Mouse (Mus musculus): ENCODE results near the gene Gabra6. TPM values are rescaled to one million over a fixed set of nuclear protein-coding genes. Genes with fewer than 3 reads are reported as not detected.

Gene Gabra6
- total and polyA plus RNA-seq, 3 experiments, result not detected

GRCm38 (mm10) chr11:42258978-42259377 is 61.9 kb downstream of the Gabra6 start:
- no peak for DNase-seq (ENCODE audit: low spot score)
- Histone ChIP-seq H3K27me3 (ENCODE audit: insufficient read depth, low read length) (no peaks in the 10 kb centered on the region), H3K4me1 (ENCODE audit: insufficient read depth, low read depth, low read length) (no peaks in the 10 kb centered on the region), H3K9me3 (replicated peaks) (no peaks in the 10 kb centered on the region), H3K4me3 (ENCODE audit: low read depth, low read length) (no peak overlapping the region), H3K36me3 (replicated peaks) (no peaks in the 10 kb centered on the region)
- ATAC-seq (ENCODE audit: extremely low read depth, insufficient number of reproducible peaks, low FRiP score, poor library complexity, severe bottlenecking), result no peak
- TF ChIP-seq TAL1 (conservative IDR thresholded peaks at IDR 0.05; ENCODE audit: low read depth, low read length) (no peak), POLR2AphosphoS5 (IDR thresholded peaks at IDR 0.05; ENCODE audit: insufficient replicate concordance, low read depth, low read length) (no peak), CTCF (IDR thresholded peaks at IDR 0.05; ENCODE audit: low read depth, low read length) (no peak), GATA2 (IDR thresholded peaks at IDR 0.05; ENCODE audit: borderline replicate concordance, low read depth, low read length) (no peak), GATA1 (IDR thresholded peaks at IDR 0.05; ENCODE audit: borderline replicate concordance, low read length) (no peak)

Other genes with a start within 250 kb of the Gabra6 start
- not detected in 2 replicates for gene Gabra1, start 138.1 kb downstream of the Gabra6 start, total RNA-seq (2014; fragmentation: Nextera tagmentation)
- gene Gabra1, start 138.1 kb downstream of the Gabra6 start, total RNA-seq (2017), result 0.06 and 0.27 TPM in 2 replicates
- not detected in 2 replicates for gene Gabra1, start 138.1 kb downstream of the Gabra6 start, polyA plus RNA-seq (2012)
- gene Gabrb2, start 98.7 kb upstream of the Gabra6 start, total RNA-seq (2014; fragmentation: Nextera tagmentation), result not detected in 2 replicates
- 0.05 and 0.17 TPM in 2 replicates for gene Gabrb2, start 98.7 kb upstream of the Gabra6 start, total RNA-seq (2017)
- gene Gabrb2, start 98.7 kb upstream of the Gabra6 start, polyA plus RNA-seq (2012), result not detected in 2 replicates